ENCODE assay signal across 24 mouse cellular contexts in genomic region chr14:75504255-75504654, GRCm38 (mm10). TPM values are rescaled to one million over a fixed set of nuclear protein-coding genes. Genes with fewer than 3 reads are reported as not detected.
DNase-seq lines count a peak whose midpoint lies in the region; ATAC-seq and TF ChIP-seq lines count a peak whose summit lies in the region.
"Had no signal": no experiment of that assay in that cellular context is flagged by ENCODE, and none has a peak within 500 bp of the region (broad histone marks: within the 10 kb centered on the region; RNA-seq: fewer than 3 reads in every experiment).

No protein-coding gene starts in this region.

- H3K4me2 ChIP-seq in forebrain, postnatal 0 days (ENCODE audit: low read depth): no peak overlapping the region
- H3K4me2 ChIP-seq in heart, embryonic 13.5 days: no peak overlapping the region
- no peak overlapping the region for H3K4me2 ChIP-seq in hindbrain, embryonic 14.5 days (replicated peaks)
- no peak overlapping the region for H3K4me2 ChIP-seq in forebrain, embryonic 15.5 days (replicated peaks)
- H3K4me2 ChIP-seq: embryonic facial prominence, embryonic 15.5 days; heart, embryonic 15.5 days had no signal

- peak overlapping the region; percentile 86 for H3K27ac ChIP-seq in forebrain, embryonic 10.5 days
- no peak overlapping the region for H3K27ac ChIP-seq in forebrain, postnatal 0 days (ENCODE audit: low read depth, low read length)
- H3K27ac ChIP-seq in heart, embryonic 13.5 days (replicated peaks): 0 out of 2 replicates have a peak overlapping the region, but pooled peaks have one; percentile 8
- H3K27ac ChIP-seq in hindbrain, embryonic 10.5 days: peak overlapping the region; percentile 81
- no peak overlapping the region for H3K27ac ChIP-seq in hindbrain, embryonic 14.5 days
- H3K27ac ChIP-seq in forebrain, embryonic 15.5 days (replicated peaks): peak overlapping the region; percentile 61
- H3K27ac ChIP-seq: embryonic facial prominence, embryonic 15.5 days; gastrocnemius, adult 2 months; heart, embryonic 15.5 days had no signal

- no peak for ATAC-seq in forebrain, postnatal 0 days
- no peak for ATAC-seq in heart, embryonic 13.5 days (ENCODE audit: extremely low read depth, insufficient number of reproducible peaks, low FRiP score, low TSS enrichment)
- no peak for ATAC-seq in hindbrain, embryonic 14.5 days (ENCODE audit: low FRiP score)
- ATAC-seq in forebrain, embryonic 15.5 days (replicated peaks): no peak
- ATAC-seq: hindbrain, embryonic 16.5 days; inflammation-experienced regulatory T-cells, adult 6 months; intestine, postnatal 0 days had no signal

- H3K27me3 ChIP-seq in forebrain, embryonic 10.5 days (ENCODE audit: poor library complexity, severe bottlenecking): peaks cover 47% of the 10 kb centered on the region
- H3K27me3 ChIP-seq in forebrain, postnatal 0 days (ENCODE audit: insufficient read depth, low read length): no peaks in the 10 kb centered on the region
- peaks cover 10% of the 10 kb centered on the region for H3K27me3 ChIP-seq in heart, embryonic 13.5 days (replicated peaks)
- H3K27me3 ChIP-seq in hindbrain, embryonic 10.5 days (ENCODE audit: insufficient read depth, poor library complexity, severe bottlenecking): peaks cover 16% of the 10 kb centered on the region; the same call in 1 of the 2 replicates
- no peaks in the 10 kb centered on the region for H3K27me3 ChIP-seq in hindbrain, embryonic 14.5 days (ENCODE audit: control insufficient read depth, insufficient read depth, low read length)
- no peaks in the 10 kb centered on the region for H3K27me3 ChIP-seq in forebrain, embryonic 15.5 days
- H3K27me3 ChIP-seq: embryonic facial prominence, embryonic 15.5 days; heart, embryonic 15.5 days had no signal

- 67% methylated on average over 2 of the region's 2 CpGs for WGBS in forebrain, embryonic 10.5 days
- 68% methylated on average over 2 of the region's 2 CpGs for WGBS in forebrain, postnatal 0 days
- 41% methylated on average over 2 of the region's 2 CpGs for WGBS in heart, embryonic 13.5 days
- 66% methylated on average over 2 of the region's 2 CpGs for WGBS in hindbrain, embryonic 10.5 days
- WGBS in hindbrain, embryonic 14.5 days: 55% methylated on average over 2 of the region's 2 CpGs
- WGBS in forebrain, embryonic 15.5 days: 58% methylated on average over 2 of the region's 2 CpGs

- peaks cover 46% of the 10 kb centered on the region for H3K4me1 ChIP-seq in forebrain, embryonic 10.5 days
- H3K4me1 ChIP-seq in forebrain, postnatal 0 days (ENCODE audit: insufficient read depth): peaks cover 5% of the 10 kb centered on the region
- peaks cover 24% of the 10 kb centered on the region for H3K4me1 ChIP-seq in heart, embryonic 13.5 days
- H3K4me1 ChIP-seq in hindbrain, embryonic 10.5 days (replicated peaks): peaks cover 54% of the 10 kb centered on the region
- H3K4me1 ChIP-seq in hindbrain, embryonic 14.5 days (replicated peaks; ENCODE audit: control insufficient read depth, insufficient read depth, low read length): peaks cover 8% of the 10 kb centered on the region
- peaks cover 45% of the 10 kb centered on the region for H3K4me1 ChIP-seq in forebrain, embryonic 15.5 days
- H3K4me1 ChIP-seq: embryonic facial prominence, embryonic 15.5 days had no signal

- no peak overlapping the region for H3K4me3 ChIP-seq in forebrain, embryonic 10.5 days
- no peak overlapping the region for H3K4me3 ChIP-seq in forebrain, postnatal 0 days (ENCODE audit: low read depth, low read length)
- H3K4me3 ChIP-seq in heart, embryonic 13.5 days: no peak overlapping the region
- H3K4me3 ChIP-seq in hindbrain, embryonic 10.5 days: no peak overlapping the region
- no peak overlapping the region for H3K4me3 ChIP-seq in hindbrain, embryonic 14.5 days (replicated peaks; ENCODE audit: low read length)
- no peak overlapping the region for H3K4me3 ChIP-seq in forebrain, embryonic 15.5 days
- H3K4me3 ChIP-seq: embryonic facial prominence, embryonic 15.5 days; erythroblast, embryonic 14.5 days; gastrocnemius, adult 2 months; heart, embryonic 15.5 days had no signal

- H3K36me3 ChIP-seq in forebrain, embryonic 10.5 days (replicated peaks): no peaks in the 10 kb centered on the region
- H3K36me3 ChIP-seq in forebrain, postnatal 0 days (ENCODE audit: insufficient read depth): no peaks in the 10 kb centered on the region
- H3K36me3 ChIP-seq in heart, embryonic 13.5 days: no peaks in the 10 kb centered on the region
- H3K36me3 ChIP-seq in hindbrain, embryonic 10.5 days: no peaks in the 10 kb centered on the region
- no peaks in the 10 kb centered on the region for H3K36me3 ChIP-seq in hindbrain, embryonic 14.5 days (replicated peaks; ENCODE audit: control insufficient read depth, insufficient read depth)
- 0 out of 2 replicates have a peak, but pooled peaks cover 2% of the 10 kb centered on the region for H3K36me3 ChIP-seq in forebrain, embryonic 15.5 days
- H3K36me3 ChIP-seq: embryonic facial prominence, embryonic 15.5 days; heart, embryonic 15.5 days had no signal

- DNase-seq in forebrain, embryonic 10.5 days (ENCODE audit: extremely low spot score, low spot score): no peak
- no peak for DNase-seq in forebrain, postnatal 0 days
- no peak for DNase-seq in heart, adult 18-20 months
- DNase-seq in hindbrain, embryonic 10.5 days (ENCODE audit: low spot score): no peak
- DNase-seq in hindbrain, embryonic 14.5 days (ENCODE audit: low spot score): no peak
- no peak for DNase-seq in retina, embryonic 14.5 days (ENCODE audit: low spot score)
- DNase-seq: adrenal gland, postnatal 10 days; cerebellum, adult 11 months; cerebellum, adult 8-10 months; cerebellum, postnatal 14 days; embryo, embryonic 11 days; gastrocnemius, adult 2 months; gastrocnemius, postnatal 25 days; kidney, adult 8-10 months had no signal

- no peaks in the 10 kb centered on the region for H3K9me3 ChIP-seq in forebrain, embryonic 10.5 days
- H3K9me3 ChIP-seq in forebrain, postnatal 0 days (ENCODE audit: low read length): no peaks in the 10 kb centered on the region
- H3K9me3 ChIP-seq in heart, embryonic 13.5 days: no peaks in the 10 kb centered on the region
- 0 out of 2 replicates have a peak, but pooled peaks cover 3% of the 10 kb centered on the region for H3K9me3 ChIP-seq in hindbrain, embryonic 10.5 days
- no peaks in the 10 kb centered on the region for H3K9me3 ChIP-seq in hindbrain, embryonic 14.5 days (ENCODE audit: control insufficient read depth, low read length)
- H3K9me3 ChIP-seq in forebrain, embryonic 15.5 days: no peaks in the 10 kb centered on the region
- H3K9me3 ChIP-seq: embryonic facial prominence, embryonic 15.5 days; heart, embryonic 15.5 days had no signal

- no peak for TF ChIP-seq CTCF in forebrain, postnatal 0 days (IDR thresholded peaks at IDR 0.05; ENCODE audit: low read depth)

- no peak overlapping the region for H3K9ac ChIP-seq in forebrain, postnatal 0 days
- no peak overlapping the region for H3K9ac ChIP-seq in heart, embryonic 13.5 days
- H3K9ac ChIP-seq in hindbrain, embryonic 14.5 days: no peak overlapping the region
- H3K9ac ChIP-seq in forebrain, embryonic 15.5 days (replicated peaks): no peak overlapping the region
- H3K9ac ChIP-seq: embryonic facial prominence, embryonic 15.5 days; heart, embryonic 15.5 days had no signal

RNA-seq across cellular contexts. Expression of gene Siah3, which starts 48.5 kb away (rescaled TPM):
- 0.48 and 0.63 TPM in 2 replicates for polyA plus RNA-seq in forebrain, embryonic 10.5 days (2016; fragmentation: Nextera tagmentation; extraction: Ambion mirVana)
- 4.8 and 6.1 TPM in 2 replicates for total RNA-seq in forebrain, postnatal 0 days (2014; rRNA removed)
- 2.7 and 3.3 TPM in 2 replicates for polyA plus RNA-seq in forebrain, postnatal 0 days (2015; fragmentation: Nextera tagmentation; extraction: Ambion mirVana)
- polyA plus RNA-seq in heart, embryonic 13.5 days (2015; fragmentation: Nextera tagmentation; extraction: Ambion mirVana): not detected in 2 replicates
- not detected for total RNA-seq in heart, adult 18-20 months (2021)
- 0.34 and 1.2 TPM in 2 replicates for polyA plus RNA-seq in hindbrain, embryonic 10.5 days (2016; fragmentation: Nextera tagmentation; extraction: Ambion mirVana)
- 7.7 and 9.1 TPM in 2 replicates for polyA plus RNA-seq in hindbrain, embryonic 14.5 days (2014; fragmentation: Nextera tagmentation; extraction: Ambion mirVana)
- 3.8 and 5.2 TPM in 2 replicates for polyA plus RNA-seq in forebrain, embryonic 15.5 days (2015; fragmentation: Nextera tagmentation; extraction: Ambion mirVana)
- total RNA-seq: gastrocnemius, adult 2 months; granulocyte monocyte progenitor cell, adult 5-6 weeks had no signal
- polyA plus RNA-seq: C2C12; intestine, postnatal 0 days had no signal

Comparison
In these comparisons a context has a peak if more than half of its experiments do, and no peak if none do; other contexts are left out.
1. H3K27ac ChIP-seq: peak in forebrain, embryonic 10.5 days (single experiment), heart, embryonic 13.5 days (single experiment), hindbrain, embryonic 10.5 days (single experiment) and forebrain, embryonic 15.5 days (single experiment); none in forebrain, postnatal 0 days (single experiment) and hindbrain, embryonic 14.5 days (single experiment).